Mouse (Mus musculus) heart, postnatal 0 days (tissue): ENCODE results near the gene Gpam.

Source experiments
- CTCF ChIP-seq: IDR thresholded peaks from 2 replicates; pipeline ENCODE4 v1.5.1; 2016; ENCODE audit warnings: antibody characterized with exemption, control low read depth, low read depth
- EP300 ChIP-seq: IDR thresholded peaks from 2 replicates; pipeline ENCODE4 v1.6.1; 2016; ENCODE audit warnings: antibody characterized with exemption, low read depth

GRCm38 (mm10) chr19:55114825-55115395, 12.1 kb downstream of the Gpam start:
- no peak for TF ChIP-seq EP300
- TF ChIP-seq CTCF = no peak
